Mouse (Mus musculus): ENCODE results near the gene Chaf1a.
"Not testable (repeated sequence)": the region's sequence is repeated elsewhere in the genome, so short reads cannot be mapped to it uniquely, and the experiment has no call there.

Chaf1a gene

GRCm38 (mm10) chr17:56092312-56092711 lies 52.1 kb downstream of the Chaf1a start:
- no peak for DNase-seq (ENCODE audit: low read depth, low spot score)

- no peak for DNase-seq (ENCODE audit: low read depth, low spot score)
Measured at GRCm38 (mm10) chr17:56092794-56093193, 52.6 kb downstream of the Chaf1a start.

- DNase-seq (ENCODE audit: low read depth, low spot score) = no peak
Measured at GRCm38 (mm10) chr17:56096883-56097282, 56.6 kb downstream of the Chaf1a start.

GRCm38 (mm10) chr17:56098180-56098579 lies 57.9 kb downstream of the Chaf1a start:
- DNase-seq (ENCODE audit: low read depth, low spot score) = no peak

- no peak for DNase-seq (ENCODE audit: low read depth, low spot score)
Measured at GRCm38 (mm10) chr17:56098711-56099572, 58.7 kb downstream of the Chaf1a start.

GRCm38 (mm10) chr17:56100811-56101210 lies 60.6 kb downstream of the Chaf1a start:
- no peak for DNase-seq (ENCODE audit: low read depth, low spot score)

GRCm38 (mm10) chr17:56102158-56102557 lies 61.9 kb downstream of the Chaf1a start:
- no peak for DNase-seq (ENCODE audit: low read depth, low spot score)

- no peak for DNase-seq (ENCODE audit: low read depth, low spot score)
Measured at GRCm38 (mm10) chr17:56102927-56103326, 62.7 kb downstream of the Chaf1a start.

- DNase-seq (ENCODE audit: low read depth, low spot score) = no peak
Measured at GRCm38 (mm10) chr17:56103465-56104285, 63.4 kb downstream of the Chaf1a start.

- not testable (repeated sequence) for DNase-seq (ENCODE audit: low read depth, low spot score)
Measured at GRCm38 (mm10) chr17:56104821-56105220, 64.6 kb downstream of the Chaf1a start.

- not testable (repeated sequence) for DNase-seq (ENCODE audit: low read depth, low spot score)
Measured at GRCm38 (mm10) chr17:56106436-56106835, 66.2 kb downstream of the Chaf1a start.

- no peak for DNase-seq (ENCODE audit: low read depth, low spot score)
Measured at GRCm38 (mm10) chr17:56106981-56107380, 66.7 kb downstream of the Chaf1a start.

- no peak for DNase-seq (ENCODE audit: low read depth, low spot score)
Measured at GRCm38 (mm10) chr17:56107736-56108135, 67.5 kb downstream of the Chaf1a start.

- no peak for DNase-seq (ENCODE audit: low read depth, low spot score)
Measured at GRCm38 (mm10) chr17:56108334-56109044, 68.2 kb downstream of the Chaf1a start.

- no peak for DNase-seq (ENCODE audit: low read depth, low spot score)
Measured at GRCm38 (mm10) chr17:56109219-56110051, 69.2 kb downstream of the Chaf1a start, which contains the start of gene Plin4. Gene Plin4 (minus strand): TSS chr17:56109803.

- DNase-seq (ENCODE audit: low read depth, low spot score) = no peak
Measured at GRCm38 (mm10) chr17:56110571-56110970, 70.3 kb downstream of the Chaf1a start.

- no peak for DNase-seq (ENCODE audit: low read depth, low spot score)
Measured at GRCm38 (mm10) chr17:56111021-56111420, 70.8 kb downstream of the Chaf1a start.

GRCm38 (mm10) chr17:56111864-56112263 lies 71.6 kb downstream of the Chaf1a start:
- DNase-seq (ENCODE audit: low read depth, low spot score) = no peak

GRCm38 (mm10) chr17:56112743-56113142 lies 72.5 kb downstream of the Chaf1a start:
- no peak for DNase-seq (ENCODE audit: low read depth, low spot score)

- no peak for DNase-seq (ENCODE audit: low read depth, low spot score)
Measured at GRCm38 (mm10) chr17:56116193-56116592, 76.0 kb downstream of the Chaf1a start.

GRCm38 (mm10) chr17:56117251-56117710 lies 77.0 kb downstream of the Chaf1a start, which contains the start of gene Plin5:
Gene Plin5 (minus strand): TSS chr17:56117596.
- DNase-seq (ENCODE audit: low read depth, low spot score) = no peak
